Mouse (Mus musculus) bone marrow macrophage, adult 2 months (primary cell): ENCODE results near the gene Adap1.
A peak's percentile ranks its signal among the peaks of the same experiment; 100 is the strongest.

Experiments
- CTCF ChIP-seq: IDR thresholded peaks from 2 replicates; pipeline ENCODE4 v1.5.1; 2012; ENCODE audit warnings: low read depth, mild to moderate bottlenecking, low read length, moderate library complexity
- POLR2A ChIP-seq: IDR thresholded peaks from 2 replicates; pipeline ENCODE4 v1.6.1; 2012; ENCODE audit warnings: mild to moderate bottlenecking, low read depth, low read length, borderline replicate concordance

- TF ChIP-seq CTCF (peak; percentile 89), POLR2A (no peak)
Measured at GRCm38 (mm10) chr5:139355235-139355772, 29.9 kb upstream of the Adap1 start.
